Mouse (Mus musculus) liver, adult (tissue): ENCODE data around the gene Icosl.

ENCODE experiments used
- GATA4 ChIP-seq: IDR thresholded peaks from 2 replicates; pipeline ENCODE4 v1.6.1; 2014; ENCODE audit warnings: mild to moderate bottlenecking, low read length; ENCODE audit not compliant: insufficient replicate concordance

Icosl gene

DNA sequence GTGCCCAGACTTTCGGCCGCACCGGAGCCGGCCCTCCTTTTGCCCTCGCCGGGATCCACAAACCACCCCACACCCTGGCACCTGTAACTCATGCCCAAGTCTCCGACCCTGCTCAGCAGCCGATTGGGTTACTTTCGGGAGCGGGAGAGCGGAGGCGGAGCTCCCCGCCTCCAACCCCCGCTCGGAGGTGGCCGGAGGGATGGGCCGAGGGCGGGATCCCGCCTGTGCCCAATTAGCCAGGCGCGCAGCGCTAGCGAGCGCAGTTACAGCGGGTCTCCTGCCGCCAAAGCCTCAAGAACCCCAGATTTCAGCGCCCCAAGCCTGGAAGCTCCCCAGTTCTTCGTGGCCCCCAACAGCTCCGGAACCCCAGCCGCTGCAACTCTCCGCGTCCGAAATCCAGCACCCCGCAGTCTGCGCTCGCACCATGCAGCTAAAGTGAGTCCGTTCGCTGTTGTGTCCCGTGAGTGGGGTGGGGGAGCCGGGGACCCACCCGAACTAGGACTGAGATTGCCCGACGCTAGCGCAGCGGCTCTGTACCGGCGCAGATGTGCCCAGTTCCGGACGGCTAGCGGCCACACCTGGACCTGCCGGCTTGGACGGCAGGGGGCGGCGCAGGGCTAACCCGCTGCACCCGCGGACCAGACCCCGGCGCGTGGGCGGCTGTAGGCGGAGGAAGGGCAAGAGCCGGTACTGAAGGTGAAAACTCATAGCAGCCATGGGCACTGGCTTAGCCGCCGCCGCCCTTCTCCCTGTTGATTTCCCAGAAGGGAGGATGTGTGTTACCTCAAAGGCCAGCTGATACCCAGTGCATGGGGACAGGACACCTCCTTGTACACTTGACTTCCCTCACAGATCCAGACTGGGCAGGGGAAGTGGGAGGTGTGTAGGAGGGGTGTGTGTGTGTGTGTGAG is at the start of gene Icosl:
Gene Icosl, plus strand, starts transcription at position 202 of the 911 bp plus-strand sequence.
- no peak for TF ChIP-seq GATA4

DNA sequence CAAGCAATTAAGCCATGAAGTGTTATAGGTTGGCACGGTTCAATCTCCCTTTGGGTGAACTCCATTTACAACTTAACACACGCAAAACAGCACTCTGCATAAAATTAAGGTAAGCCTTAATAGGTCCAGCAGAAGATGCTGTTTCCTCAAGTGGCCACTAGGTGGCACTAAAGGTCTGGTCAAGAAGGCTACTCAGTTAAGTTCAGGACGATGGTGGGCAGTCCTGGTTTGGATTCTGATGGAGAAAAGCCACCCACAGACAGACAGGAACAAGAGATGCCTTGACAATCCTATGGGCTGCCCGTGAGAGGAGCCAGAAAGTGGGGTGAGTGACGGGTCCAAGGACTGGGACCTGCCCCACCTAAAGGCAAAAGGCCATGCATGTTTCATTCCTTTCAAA is 41.0 kb upstream of the Icosl start:
- no peak for TF ChIP-seq GATA4

DNA sequence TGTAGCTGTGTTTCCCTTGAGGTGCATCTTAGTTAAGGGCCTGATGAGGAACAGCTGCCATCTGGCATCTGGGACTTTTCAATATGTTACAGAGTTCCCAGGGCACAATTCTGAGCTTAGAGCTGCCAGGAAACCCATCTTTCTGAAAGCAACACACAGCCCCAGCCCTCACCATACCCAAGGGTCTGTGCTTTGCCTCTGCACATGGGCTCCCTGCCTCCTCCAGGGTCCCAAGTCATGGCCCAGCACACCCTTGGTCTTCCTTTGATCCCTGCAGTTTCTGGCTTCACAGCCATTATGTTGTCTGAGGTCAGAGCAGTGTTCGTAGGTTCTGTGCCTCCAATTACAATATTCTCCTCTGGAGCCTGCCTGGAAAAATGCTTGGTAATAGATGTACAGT is 40.0 kb upstream of the Icosl start:
- TF ChIP-seq GATA4, result no peak

DNA sequence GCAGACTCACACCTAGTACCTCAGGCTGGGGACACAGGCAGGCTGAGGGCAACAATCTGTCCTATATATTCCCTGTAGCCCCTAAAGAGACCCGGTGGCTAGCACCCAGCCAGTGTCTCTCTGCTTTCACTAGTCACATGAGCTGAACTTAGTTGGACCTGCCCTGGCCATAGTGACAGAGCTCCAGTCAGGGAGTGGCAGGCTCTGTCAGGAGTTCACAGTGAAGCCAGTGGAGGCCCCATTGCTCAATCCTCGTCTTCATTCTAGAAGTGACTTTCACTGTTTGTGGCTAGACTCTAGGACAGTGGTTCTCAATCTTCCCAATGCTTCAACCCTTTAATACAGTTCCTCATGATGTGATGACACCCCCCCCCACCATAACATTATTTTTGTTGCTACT is 37.1 kb upstream of the Icosl start:
- TF ChIP-seq GATA4, result no peak

DNA sequence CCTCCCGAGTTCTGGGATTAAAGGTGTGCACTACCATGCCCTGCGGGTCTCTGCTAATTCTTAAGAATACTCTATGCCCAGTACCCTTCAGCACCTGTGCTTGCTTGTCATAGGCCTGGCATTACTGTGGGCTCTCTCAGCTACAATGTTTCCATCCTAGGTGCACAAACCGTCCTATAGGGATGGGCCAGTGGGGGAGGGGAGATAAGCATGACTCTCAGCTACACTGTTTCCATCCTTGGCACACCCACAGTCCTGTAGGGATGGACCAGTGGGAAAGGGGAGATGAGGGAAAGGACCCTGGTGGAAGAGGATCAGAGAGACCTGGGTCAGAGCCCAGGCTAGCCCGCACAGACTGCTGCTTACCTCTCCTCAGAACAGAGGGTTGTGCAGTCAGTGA is 32.0 kb upstream of the Icosl start:
- TF ChIP-seq GATA4, result no peak

DNA sequence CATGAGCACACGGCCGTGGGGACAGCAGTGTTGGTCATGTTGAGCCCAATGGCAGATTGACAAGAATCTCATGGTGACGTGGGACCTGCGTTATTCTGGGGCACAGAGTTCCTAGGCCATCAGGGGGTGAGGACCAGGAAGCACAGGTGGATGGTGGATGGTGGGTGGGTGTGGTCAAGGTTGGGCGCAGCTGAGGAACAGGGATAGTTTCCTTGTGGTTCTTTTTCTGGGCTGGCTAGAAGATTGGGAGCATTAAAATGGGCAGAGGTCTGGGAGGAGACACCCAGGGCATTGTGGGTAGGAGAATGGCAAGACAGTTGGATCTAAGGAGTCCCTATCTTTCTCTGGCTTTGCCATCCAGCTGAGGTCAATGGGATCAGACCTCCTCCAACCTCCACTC is 27.5 kb upstream of the Icosl start, which contains the start of gene Dnmt3l:
Gene Dnmt3l, plus strand, starts transcription at position 301 of the 400 bp plus-strand sequence.
- TF ChIP-seq GATA4, result no peak

DNA sequence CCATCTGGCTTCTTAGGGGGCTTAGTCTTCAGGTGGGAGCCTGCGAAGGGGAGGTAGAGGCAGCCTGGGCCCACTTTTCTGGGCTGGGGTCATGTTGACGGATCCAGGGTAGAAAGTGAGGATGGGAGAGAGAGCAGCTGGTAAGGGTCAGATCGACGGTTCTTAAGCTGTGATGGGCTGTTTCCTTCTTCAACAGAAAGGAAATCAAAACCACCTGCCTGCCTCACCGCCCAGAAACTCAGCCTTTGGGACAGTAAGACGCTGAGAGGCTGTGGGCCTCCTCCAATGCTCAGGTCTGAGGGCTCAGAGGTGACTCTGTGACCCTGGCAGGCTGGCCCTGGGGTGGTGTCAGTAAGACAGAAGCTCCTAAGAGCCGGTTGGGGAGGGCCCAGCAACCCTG is 27.0 kb upstream of the Icosl start:
- TF ChIP-seq GATA4, result no peak

DNA sequence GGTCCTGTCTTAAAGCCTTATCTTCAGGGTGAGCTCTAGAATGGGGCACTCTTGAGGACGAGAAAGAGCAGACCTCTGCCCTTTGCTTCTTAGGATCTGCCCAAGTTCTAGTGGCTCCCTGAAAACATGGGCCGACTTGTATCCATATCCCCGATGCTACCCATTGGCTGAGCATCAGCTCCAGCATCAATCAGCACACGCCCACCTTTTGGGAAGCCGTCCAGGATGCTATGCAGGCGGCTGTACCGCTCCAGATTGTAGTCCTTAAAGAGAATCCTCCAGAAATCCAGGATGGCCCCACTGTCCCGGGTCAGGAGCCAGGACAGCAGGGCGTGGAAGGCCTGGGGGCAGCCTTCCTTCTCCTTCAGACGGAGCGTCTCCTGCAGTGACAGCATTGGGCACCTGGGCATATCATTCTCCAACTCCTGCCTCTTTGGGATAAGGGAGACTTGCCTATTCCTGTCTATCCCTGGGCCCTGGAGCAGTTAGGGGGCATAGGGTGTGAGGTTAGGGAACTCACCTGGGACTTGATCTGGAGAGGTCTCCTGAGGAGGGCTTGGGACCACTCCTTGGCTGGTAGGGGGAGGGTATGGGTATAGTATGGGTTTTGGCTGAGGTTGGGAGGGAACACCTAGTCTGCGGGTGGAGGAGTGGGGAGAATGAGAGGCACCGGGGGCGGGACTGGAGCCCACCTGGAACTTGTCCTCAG is 26.3 kb upstream of the Icosl start:
- no peak for TF ChIP-seq GATA4

DNA sequence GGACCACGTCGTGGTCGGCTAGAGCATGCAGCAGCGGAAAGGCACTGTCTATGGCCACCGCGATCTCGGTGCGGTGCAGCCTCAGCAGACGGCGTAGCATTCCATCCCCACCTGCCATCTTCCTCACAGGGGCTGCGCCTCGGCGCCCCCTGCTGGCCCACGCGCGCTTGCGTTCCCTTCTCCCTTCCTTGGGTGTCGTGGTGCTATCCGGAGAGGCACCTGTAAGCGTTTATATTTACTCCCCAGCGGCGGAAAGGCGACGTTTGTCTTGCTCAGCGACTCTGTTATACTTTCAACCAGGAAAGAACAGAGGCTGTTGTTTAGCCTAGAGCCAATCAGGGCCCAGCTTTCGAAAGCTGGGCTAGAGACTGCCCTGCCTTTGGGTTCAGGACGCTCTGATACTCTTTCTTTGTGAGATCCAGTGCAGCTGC is 25.7 kb upstream of the Icosl start, which contains the start of gene Aire:
Gene Aire, minus strand, starts transcription at position 205 of the 431 bp plus-strand sequence.
- TF ChIP-seq GATA4, result no peak

DNA sequence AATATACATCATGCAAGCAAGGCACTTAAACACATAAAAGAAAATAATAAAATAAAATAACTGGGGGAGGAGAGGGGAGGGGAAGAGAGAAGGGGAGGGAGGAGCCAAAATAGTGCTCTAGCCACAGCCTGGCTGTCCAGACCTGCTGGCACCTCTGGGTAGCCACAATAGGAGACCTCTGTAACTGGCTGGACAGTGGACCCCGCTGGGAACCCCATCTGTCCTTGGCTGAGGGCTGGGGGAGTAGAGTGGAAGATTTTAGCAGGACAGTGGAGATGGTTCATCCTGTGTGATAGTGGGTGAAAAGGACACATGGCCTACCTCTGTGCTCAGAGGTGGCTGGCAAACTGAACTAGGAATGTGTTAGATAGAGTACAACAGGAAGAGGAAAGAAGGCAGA is 24.6 kb upstream of the Icosl start:
- no peak for TF ChIP-seq GATA4

DNA sequence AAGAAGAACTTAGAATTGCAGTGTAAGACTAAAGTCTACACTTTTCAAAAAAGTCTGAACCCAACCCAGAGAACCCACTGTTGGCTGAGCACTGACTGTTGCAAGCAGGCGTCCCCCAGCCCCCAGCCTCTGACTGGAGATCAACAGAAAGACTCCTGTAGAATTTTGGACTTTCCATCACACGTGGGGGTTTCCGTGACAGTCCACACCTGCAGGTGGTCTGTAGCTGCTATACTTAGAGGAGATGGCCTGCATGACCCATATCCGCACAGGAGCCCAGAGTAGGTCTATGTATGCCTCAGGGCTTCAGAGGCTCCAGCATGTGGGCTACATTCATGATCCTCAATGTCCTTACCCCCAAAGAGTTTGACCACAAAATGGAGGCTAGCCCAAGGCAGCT is 22.7 kb upstream of the Icosl start:
- no peak for TF ChIP-seq GATA4

DNA sequence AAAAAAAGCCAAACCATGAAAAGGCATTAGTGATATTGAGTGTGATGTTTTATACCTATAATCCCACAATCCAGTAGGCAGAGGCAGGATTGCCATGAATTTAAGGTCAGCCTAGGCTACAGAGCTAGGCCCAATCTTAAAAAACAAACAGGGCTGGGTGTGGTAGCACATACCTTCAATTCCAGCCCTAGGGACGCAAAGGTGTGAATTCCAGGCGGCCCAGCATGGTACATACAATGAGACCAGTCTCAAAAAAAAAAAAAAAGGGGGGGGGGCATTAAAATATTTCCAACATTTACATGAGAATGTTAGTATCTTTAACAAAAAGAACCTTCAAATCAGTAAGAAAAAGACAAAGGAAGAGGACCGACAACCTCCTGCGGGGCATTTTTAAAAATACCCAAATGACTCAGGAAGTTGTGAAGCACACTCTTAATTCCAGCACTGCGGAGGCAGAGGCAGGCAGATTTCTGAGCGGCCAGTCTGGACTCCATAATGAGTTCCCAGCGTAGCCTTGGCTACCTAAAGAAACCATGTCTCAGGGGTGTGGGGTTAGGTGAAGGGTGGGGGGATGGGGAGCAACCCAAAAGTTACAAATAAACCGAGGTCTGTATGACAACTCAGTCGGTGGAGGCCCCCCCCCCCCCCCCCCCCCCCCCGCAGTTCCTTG is 20.9 kb upstream of the Icosl start:
- no peak for TF ChIP-seq GATA4

DNA sequence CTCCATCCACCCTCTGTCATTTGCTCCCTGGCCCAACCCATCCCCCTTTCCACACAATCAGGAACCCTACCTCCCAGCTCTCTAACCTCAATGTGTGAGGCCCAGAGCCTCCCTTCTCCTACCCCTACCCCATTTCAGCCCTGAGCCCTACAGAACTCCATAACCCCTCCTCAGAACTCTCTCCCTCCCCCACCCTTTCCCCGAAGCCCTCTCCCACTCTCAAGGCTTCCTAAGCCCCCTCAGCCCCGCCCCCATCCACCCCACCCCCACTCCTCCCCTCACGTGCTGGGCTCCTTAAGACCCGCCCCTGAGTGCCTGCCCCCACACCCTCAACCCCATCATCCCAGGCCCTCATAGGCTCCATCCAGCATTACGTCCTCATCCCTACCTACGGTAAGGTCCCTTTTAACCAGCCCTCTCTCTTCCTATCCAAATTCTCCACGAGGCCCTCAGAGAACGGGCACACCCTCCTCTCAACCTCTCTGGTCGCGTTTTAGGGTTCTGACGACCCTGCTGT is 19.5 kb upstream of the Icosl start:
- no peak for TF ChIP-seq GATA4

DNA sequence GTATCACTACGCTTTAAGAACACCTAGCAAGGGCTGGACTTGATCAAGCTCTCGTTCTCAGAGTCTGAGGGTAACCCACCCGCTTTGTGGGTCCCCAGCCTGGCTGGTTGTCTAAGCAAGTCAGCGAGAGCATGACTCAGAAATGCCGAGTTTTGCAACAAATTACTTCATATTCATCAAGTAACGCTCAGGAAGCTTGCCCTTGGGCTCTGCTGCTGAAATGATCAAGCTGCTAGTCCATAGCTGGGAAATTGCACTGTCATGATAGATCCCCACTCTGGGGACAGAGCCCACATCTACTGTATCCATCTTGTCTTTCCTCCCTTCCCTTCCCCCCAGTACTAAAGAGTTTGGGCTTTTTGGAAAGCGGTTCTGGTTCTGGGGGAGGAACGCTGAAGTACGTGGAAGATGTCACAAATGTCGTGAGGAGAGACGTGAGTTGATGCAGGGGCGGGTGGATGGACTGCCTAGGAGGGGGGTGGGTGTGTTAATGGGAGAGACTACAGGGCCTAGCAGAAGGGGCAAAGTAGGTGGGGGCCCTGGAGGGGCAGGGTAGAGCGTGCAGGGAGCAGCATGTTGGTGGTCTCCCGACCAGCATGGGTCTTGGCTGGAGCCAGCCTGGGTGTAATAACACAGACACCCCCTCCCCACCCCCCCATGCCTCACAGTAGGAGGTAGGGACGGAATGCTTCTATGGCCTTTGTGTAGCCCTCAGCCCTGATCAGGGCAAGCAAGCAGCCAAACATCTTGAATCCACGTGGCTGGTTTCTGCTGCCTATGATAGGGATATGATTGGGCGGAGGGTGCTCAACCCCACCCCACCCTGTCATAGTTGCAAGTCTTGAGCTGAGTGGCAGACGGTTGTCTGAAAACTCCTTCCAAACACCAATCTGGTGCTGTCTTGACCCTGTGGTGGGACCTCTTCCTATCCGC is 14.2 kb upstream of the Icosl start:
- no peak for TF ChIP-seq GATA4
